ENCODE assay signal across 17 mouse cellular contexts in genomic region chr4:99180921-99181320, GRCm38 (mm10). TPM values are rescaled to one million over a fixed set of nuclear protein-coding genes. Genes with fewer than 3 reads are reported as not detected.
A peak's percentile ranks its signal among the peaks of the same experiment; 100 is the strongest.
DNase-seq lines count a peak whose midpoint lies in the region; ATAC-seq and TF ChIP-seq lines count a peak whose summit lies in the region.
"Had no signal": no experiment of that assay in that cellular context is flagged by ENCODE, and none has a peak within 500 bp of the region (broad histone marks: within the 10 kb centered on the region; RNA-seq: fewer than 3 reads in every experiment).

No protein-coding gene starts in this region.

- no peak overlapping the region for H3K9ac ChIP-seq in heart, adult 2 months (ENCODE audit: low read depth, low read length)
- no peak overlapping the region for H3K9ac ChIP-seq in heart, embryonic 12.5 days
- H3K9ac ChIP-seq: kidney, embryonic 15.5 days; midbrain, embryonic 15.5 days had no signal

- peak; percentile 39 for DNase-seq in adrenal gland, adult 2 months
- no peak for DNase-seq in adrenal gland, postnatal 4 days (ENCODE audit: low spot score in 2 of 2)
- peak; percentile 66 to 81 for DNase-seq in heart, adult 2 months
- DNase-seq in heart, adult 8-10 months (ENCODE audit: low spot score) = peak; percentile 82
- peak; percentile 38 for DNase-seq in lung, postnatal 25 days (ENCODE audit: low spot score)
- DNase-seq in thymus, postnatal 36 days = no peak
- DNase-seq in layer of hippocampus, postnatal 14 days (ENCODE audit: low spot score in 2 of 2) = no peak
- DNase-seq: cerebellum, adult 11 months; liver; right cerebral cortex, postnatal 4 days; thymus, postnatal 25 days had no signal

- no peak overlapping the region for H3K4me3 ChIP-seq in heart, adult 2 months
- H3K4me3 ChIP-seq in heart, embryonic 12.5 days = no peak overlapping the region
- H3K4me3 ChIP-seq: embryonic facial prominence, embryonic 10.5 days; kidney, embryonic 15.5 days; midbrain, embryonic 15.5 days had no signal

- no peak for TF ChIP-seq CTCF in heart, adult 2 months (IDR thresholded peaks at IDR 0.05)

- peaks cover 10% of the 10 kb centered on the region for H3K4me1 ChIP-seq in heart, adult 2 months (ENCODE audit: control insufficient read depth, insufficient read depth, low read length)
- H3K4me1 ChIP-seq in heart, embryonic 12.5 days (replicated peaks) = peaks cover 6% of the 10 kb centered on the region

- TF ChIP-seq EP300 in heart, adult 2 months (IDR thresholded peaks at IDR 0.05; ENCODE audit: insufficient read depth, low read depth, low read length) = no peak

- no peaks in the 10 kb centered on the region for H3K27me3 ChIP-seq in heart, adult 2 months (ENCODE audit: control insufficient read depth, insufficient read depth, low read length)
- H3K27me3 ChIP-seq in heart, embryonic 12.5 days (replicated peaks) = no peaks in the 10 kb centered on the region
- H3K27me3 ChIP-seq: CH12.LX; midbrain, embryonic 15.5 days; Patski had no signal

- H3K27ac ChIP-seq in heart, adult 2 months = peak overlapping the region; percentile 47
- no peak overlapping the region for H3K27ac ChIP-seq in heart, embryonic 12.5 days (ENCODE audit: poor library complexity, severe bottlenecking)
- H3K27ac ChIP-seq: embryonic facial prominence, embryonic 10.5 days; kidney, embryonic 15.5 days; midbrain, embryonic 15.5 days had no signal

- no peaks in the 10 kb centered on the region for H3K9me3 ChIP-seq in heart, embryonic 12.5 days (replicated peaks)
- H3K9me3 ChIP-seq: embryonic facial prominence, embryonic 10.5 days; kidney, embryonic 15.5 days; midbrain, embryonic 15.5 days had no signal

- peaks cover 7% of the 10 kb centered on the region for H3K36me3 ChIP-seq in heart, adult 2 months (ENCODE audit: control insufficient read depth, insufficient read depth, low read length)
- no peaks in the 10 kb centered on the region for H3K36me3 ChIP-seq in heart, embryonic 12.5 days
- H3K36me3 ChIP-seq: embryonic facial prominence, embryonic 10.5 days; kidney, embryonic 15.5 days; midbrain, embryonic 15.5 days had no signal

- intact Hi-C loops in heart, adult 2 months (cut with DNase I) = loop anchor here (5.0 kb wide), 4 partner anchors 59 to 439 kb away; partner anchors contain the start of gene Dock7

- H3K79me2 ChIP-seq in heart, adult 2 months (replicated peaks; ENCODE audit: control insufficient read depth, insufficient read depth, low read length) = no peaks in the 10 kb centered on the region

- no peak for ATAC-seq in heart, embryonic 12.5 days (ENCODE audit: insufficient number of reproducible peaks, low FRiP score)
- ATAC-seq: midbrain, embryonic 15.5 days; Patski had no signal

- H3K4me2 ChIP-seq in heart, embryonic 12.5 days = no peak overlapping the region
- H3K4me2 ChIP-seq: kidney, embryonic 15.5 days; midbrain, embryonic 15.5 days had no signal

- TF ChIP-seq POLR2A in heart, adult 2 months (IDR thresholded peaks at IDR 0.05; ENCODE audit: insufficient read depth, low read depth, low read length) = no peak

- WGBS in heart, adult 2 months = 36% methylated on average over 5 of the region's 5 CpGs
- 70% methylated on average over 5 of the region's 5 CpGs for WGBS in heart, embryonic 12.5 days

RNA-seq across cellular contexts. Expression of gene Atg4c, which starts 12.8 kb away (rescaled TPM):
- total RNA-seq in adrenal gland, adult 2 months (2021) = 10 to 100 TPM; 11.8 to 15.7 TPM
- 2.2 TPM in 2 replicates for polyA plus RNA-seq in adrenal gland, adult 2 months (2012; rRNA removed)
- 10 to 100 TPM; 12.9 to 13.8 TPM for total RNA-seq in adrenal gland, postnatal 4 days (2021)
- total RNA-seq in heart, adult 2 months (2021) = 1 to 10 TPM; 6.3 to 6.7 TPM
- polyA plus RNA-seq in heart, adult 2 months (2012; rRNA removed) = 1.8 and 3.8 TPM in 2 replicates
- 12.8 and 13.1 TPM in 2 replicates for polyA plus RNA-seq in heart, embryonic 12.5 days (2016; fragmentation: Nextera tagmentation; extraction: Ambion mirVana)
- total RNA-seq in heart, adult 8-10 months (2022) = 1 to 10 TPM; 3.9 to 5.0 (median 4.6) TPM
- 10 to 100 TPM; 29.5 to 36.4 TPM for total RNA-seq in layer of hippocampus, postnatal 14 days (2021)
- total RNA-seq: CH12.LX had no signal

Comparison
In these comparisons a context has a peak if more than half of its experiments do, and no peak if none do; other contexts are left out.
1. DNase-seq: peak in adrenal gland, adult 2 months (single experiment), heart, adult 2 months (2 of 2), heart, adult 8-10 months (single experiment) and lung, postnatal 25 days (single experiment); none in adrenal gland, postnatal 4 days (0 of 2), thymus, postnatal 36 days (0 of 2) and layer of hippocampus, postnatal 14 days (0 of 2).